Mouse (Mus musculus): ENCODE data around the gene Ddx58. TPM values are rescaled to one million over a fixed set of nuclear protein-coding genes. Genes with fewer than 3 reads are reported as not detected.

Gene Ddx58
- polyA plus RNA-seq, 2 experiments from 2014 or later = 81.4 to 82.3 TPM

DNA sequence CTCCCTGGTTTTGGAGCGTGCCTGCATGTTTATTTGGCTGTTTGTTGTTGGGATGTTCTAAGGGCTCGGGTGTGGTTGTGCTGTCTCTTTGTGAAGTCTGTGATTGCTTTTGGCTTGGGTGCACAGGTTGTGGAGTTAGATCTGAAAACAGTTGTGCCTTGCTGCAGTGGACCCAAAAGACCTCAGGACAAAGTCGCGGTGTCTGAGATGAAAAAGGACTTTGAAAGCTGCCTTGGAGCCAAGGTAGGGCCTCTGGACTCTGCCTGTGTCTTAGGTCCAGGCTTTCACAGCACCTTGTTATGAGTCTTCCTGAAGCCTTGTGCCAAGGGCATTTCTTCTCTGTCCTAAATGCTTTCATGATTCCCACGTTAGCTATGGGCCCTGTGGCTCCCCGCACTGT is 59.6 kb downstream of the Ddx58 start:
- no peak for ATAC-seq

DNA sequence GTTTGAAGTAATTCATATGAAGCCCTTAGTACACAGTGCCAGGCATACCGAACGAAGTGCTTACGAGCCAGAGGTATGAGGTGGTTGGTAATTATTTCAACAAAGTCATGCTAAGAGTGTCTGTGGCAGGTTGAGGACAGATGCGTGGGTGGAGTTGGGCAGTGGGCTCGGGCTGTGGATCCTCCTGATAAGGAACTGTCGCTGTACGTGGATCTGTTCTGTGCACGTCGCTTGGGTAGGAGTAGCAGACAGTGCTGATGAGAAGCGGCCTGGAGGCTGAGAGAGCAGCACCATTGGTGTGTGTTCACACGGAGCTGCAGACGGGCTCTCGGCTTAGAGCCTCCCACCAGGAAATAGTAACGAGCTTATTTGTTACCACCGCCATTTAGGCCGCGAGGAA is 61.0 kb downstream of the Ddx58 start:
- ATAC-seq = no peak

DNA sequence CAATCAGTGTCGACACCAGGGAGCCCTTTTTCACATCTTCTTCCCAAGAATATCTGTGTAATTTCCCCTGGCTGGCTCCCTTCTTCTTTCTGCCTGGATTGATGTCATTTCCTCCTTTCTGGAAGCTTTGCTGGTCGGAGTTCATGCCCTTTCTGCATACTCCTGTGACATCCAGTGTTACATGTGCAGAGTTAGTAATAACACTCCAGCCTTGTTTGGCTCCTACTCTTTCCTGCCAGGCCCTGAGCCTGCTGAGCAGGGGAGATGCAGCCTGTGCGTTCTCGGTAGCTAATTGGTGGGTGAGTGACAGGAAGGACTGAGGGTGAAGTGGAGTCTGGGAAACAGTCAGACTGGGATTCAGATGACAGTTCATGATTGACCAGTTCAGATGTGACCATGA is 65.3 kb downstream of the Ddx58 start:
- ATAC-seq = no peak

DNA sequence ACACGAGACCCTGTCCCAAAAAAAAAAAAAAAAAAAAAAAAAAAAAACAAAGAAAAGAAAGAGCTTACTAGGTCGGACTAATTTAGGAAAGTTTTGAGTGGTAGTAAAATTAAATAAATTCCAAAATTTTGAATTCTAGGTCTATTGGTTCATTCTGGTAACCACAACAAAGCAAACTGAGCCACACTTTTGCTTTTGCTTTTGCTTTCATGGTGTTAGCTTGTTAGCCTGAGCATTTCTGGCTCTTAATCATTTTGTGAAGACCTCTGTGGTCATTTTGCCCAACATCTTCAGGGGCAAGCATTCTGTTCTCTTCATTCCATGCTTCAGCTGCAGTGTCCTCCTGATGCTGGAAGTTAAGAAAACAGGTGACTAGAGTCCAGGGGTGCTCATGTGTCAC is 67.3 kb downstream of the Ddx58 start:
- peak; percentile 84 for ATAC-seq

DNA sequence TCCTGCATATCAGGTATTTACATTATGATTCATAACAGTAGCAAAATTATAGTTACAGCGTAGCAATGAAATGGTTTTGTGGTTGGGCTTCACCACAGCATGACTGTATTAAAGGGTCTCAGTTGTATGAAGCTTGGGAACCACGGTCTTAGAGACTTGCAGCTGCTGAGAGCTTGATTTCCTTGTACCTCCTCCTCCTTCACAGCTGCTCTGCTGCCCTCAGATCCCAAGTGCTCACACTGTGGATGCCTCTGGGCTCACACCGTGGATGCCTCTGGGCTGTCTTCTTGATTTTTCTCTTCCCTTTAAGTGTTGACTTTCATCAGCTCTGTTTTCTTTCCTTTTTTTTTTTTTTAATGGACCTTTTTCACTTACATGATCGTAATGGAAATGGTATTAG is 68.2 kb downstream of the Ddx58 start:
- no peak for ATAC-seq

DNA sequence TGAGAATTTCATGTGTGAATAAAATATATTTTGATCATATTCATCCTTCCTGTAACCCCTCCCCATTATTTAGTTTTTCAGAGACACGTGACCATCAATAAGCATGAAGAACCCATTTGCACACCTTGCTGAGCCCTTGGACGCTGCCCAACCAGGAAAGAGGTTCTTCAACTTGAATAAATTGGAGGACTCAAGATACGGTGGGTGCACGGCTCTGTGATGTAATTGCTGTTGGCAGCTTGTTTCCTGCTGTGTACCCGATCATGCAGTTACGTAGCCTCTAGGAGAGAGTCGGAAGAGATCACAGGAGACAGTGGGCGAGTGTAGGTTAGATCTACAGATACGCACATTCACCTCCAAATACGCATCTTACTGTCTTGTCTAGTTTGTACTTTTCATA is 76.0 kb downstream of the Ddx58 start:
- no peak for ATAC-seq

DNA sequence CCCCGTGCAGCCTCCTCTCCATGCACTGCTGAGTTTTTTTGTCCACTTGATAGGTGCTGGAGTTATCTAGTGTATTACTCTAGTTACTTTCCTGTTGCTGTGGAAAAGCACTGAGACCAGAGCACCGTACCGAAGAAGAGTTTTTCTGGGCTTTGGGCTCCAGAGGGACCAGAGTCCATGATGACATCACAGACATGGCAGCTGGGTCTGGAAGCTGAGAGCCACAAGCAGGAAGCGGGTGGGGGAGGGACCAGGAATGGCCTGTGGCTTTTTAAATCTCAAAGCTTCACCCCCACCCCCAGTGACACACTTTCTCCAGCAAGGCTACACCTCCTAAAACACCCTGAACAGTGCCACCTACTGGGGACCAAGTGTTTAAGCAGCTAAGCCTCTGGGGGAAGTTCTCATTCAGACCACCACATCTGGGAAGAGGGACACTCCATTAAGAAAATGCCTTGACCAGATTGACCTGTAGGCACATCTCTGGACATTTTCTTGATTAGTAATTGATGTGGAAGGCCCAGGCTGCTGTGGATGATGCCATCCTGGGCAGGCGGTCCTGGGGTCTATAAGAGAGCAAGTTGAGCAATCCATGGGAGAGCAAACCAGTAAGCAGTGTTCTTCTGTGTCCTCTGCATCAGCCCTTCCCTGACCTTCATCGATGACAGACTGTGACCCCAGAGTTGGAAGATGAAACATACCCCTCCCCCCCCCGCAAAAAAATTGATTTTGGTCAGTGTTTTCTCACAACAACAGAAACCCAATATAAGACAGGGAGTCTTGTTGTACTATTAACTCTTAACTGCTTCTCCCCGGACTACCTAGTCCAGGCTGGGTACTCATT is 78.8 kb downstream of the Ddx58 start:
- no peak for ATAC-seq

DNA sequence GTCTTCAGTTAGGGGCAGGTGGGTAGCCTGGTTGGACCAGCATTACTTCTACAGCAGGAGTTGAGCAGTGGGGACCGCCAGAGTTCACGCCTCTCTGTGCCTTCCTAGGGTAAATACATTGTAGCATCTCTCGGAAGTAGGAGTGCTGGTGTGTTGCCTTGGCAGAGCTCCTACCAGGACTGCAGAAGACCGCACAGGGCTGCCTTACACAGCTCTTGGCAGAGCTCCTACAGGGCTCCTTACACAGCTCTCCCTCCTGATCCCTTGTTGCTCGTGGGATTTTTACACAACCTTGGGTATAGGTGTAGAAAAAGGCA is 81.4 kb downstream of the Ddx58 start:
- ATAC-seq = no peak

DNA sequence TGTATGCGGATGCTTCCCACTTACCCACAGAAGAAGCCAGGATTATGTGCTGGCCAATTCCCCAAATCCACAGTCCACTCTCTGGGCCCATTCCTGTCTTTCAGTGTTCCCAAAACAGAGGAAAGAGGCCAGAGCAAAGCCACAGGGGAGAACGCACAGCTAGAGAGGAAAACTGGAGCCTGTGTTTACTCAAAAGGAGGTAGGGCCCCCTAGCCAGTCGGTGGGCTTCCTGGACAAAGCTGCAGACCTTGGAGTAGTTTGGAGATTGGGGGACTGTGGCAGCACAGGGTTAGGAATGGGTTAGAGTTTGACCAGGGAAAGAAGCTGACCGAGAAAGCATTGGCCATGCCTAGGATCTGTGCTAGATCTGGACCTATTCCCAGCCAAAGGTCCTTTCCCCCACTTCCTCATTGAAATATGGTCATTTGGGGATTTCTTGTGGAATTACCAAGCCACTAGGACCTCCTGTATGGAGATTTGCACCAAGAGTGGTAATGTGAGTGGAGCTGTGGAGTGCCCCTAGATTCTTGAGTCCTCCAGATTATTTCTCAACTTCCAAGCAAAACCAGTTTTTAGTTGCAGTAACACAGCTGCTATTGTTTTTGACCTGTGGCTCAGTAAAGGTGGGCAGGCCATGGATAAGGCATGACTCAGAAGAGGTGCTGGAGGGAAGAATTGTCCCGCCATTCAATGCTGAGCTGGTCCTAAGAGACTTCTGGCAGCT is 82.0 kb downstream of the Ddx58 start:
- no peak for ATAC-seq

DNA sequence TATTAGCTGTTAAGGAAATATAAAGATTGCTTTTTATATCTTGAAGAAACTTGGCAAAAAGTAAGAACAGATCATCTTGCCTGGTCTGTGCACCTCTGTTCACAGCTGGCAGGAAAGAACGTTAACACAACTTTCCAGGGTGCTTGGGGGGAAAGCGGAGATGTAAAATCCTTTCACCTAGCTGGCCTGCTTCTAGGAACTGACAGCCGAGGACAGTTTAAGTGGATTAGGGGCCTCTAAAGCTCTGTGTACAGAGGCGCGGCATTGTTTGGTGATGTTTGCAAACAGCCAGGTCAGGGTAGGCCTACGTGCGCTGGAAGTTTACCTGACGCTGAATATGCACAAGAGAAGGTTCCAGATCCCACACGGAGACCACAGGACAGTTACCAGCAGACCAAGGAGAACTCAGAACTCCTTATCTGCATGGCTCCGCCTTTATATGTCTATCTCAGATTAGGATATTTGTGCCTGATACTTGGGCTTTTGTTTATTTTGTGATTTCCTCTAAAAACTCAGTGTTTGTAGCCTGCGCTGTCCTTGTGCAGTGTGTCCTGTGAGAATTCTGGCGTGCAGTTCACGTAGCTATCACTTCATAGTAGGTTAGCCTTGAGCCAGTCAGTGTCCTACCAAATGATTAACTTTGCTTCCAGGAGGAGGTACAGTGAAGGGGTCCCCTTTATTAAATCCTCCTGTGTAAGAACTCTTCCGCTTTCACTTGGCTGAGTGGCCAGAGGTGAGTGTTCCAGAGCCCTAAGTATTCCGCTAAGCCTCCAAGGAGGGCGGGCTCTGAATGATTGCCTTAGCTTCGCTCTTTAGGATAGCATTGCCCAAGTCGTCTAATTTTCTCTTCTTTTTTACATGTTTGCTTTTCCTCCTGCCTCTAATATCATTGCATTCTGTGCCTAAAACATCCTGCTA is 82.8 kb downstream of the Ddx58 start:
- no peak for ATAC-seq

DNA sequence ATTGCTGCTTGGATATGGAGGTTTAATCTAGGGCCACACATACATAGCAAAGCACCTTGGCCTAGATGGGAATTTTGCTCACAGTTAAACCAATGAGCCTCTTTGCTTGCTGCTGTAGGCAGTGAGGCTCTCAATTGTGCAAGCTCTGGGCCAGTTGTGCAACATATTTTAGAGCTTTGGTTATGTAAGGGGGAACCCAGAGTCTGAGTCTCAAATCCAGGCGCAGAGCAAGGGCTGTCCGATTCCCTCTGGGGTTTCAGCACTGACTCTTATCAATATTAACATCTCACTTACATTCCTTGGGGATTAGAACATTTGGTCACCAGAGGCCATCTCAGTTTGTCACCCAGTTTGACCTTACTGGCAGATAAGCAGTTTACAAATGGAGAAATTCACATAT is 83.5 kb downstream of the Ddx58 start:
- ATAC-seq = no peak

DNA sequence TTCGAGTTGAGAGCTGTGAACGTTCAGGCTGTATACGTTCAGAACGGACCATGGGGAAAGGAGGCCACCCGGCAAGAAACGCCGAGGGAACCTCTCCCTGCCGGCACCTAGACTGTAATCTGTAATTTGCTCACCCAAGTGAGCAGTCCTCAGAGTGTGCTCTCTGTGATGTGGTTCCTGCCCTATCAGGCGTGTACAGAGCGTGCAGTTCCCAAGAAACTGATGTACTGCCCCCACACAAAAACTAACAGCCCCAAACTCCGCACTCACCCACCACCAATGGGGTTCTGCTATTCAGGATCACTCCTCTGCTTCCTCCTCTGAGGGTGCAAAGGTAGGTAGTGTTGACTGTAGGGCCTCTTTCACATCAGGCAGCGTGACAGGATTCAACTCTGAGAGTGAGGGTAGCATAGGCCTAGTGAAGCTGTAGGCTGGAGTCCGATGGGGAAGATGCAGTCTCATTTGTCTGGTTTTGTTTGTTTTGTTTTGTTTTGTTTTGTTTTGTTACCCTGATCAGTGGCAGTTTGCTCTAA is 84.1 kb downstream of the Ddx58 start:
- no peak for ATAC-seq

DNA sequence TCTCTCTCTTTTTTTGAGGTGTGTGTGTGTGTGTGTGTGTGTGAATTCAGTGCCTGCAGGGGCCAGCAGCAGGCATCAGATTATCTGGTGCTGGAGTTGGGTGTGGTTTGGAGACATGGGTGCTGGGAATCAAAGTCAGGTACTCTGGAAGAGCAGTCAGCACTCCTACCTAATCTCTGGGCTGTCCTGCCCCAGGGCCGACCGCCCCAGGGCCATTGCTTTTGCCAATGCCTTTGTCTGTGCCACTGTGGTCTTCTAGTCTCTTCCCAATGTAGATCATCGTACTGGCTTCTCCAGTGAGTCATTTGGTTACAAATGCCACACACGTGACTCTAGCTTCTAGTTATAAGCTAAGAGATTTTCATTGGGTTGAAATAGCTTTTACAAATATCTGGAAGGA is 84.9 kb downstream of the Ddx58 start:
- no peak for ATAC-seq

Other genes with a start within 250 kb of the Ddx58 start
- gene Aco1, start 96.7 kb downstream of the Ddx58 start, polyA plus RNA-seq (2017; shearing (Covaris generic)) = 10 to 100 TPM; 20.3 to 22.6 TPM
- gene Smim27, start 29.8 kb upstream of the Ddx58 start, polyA plus RNA-seq (2017; shearing (Covaris generic)) = 10 to 100 TPM; 19.7 to 75.0 TPM
- 10 to 100 TPM; 18.9 to 19.9 TPM for gene Topors, start 30.0 kb upstream of the Ddx58 start, polyA plus RNA-seq (2017; shearing (Covaris generic))
- 100 to 1,000 TPM; 142 to 147 TPM for gene Ndufb6, start 39.6 kb upstream of the Ddx58 start, polyA plus RNA-seq (2017; shearing (Covaris generic))
- gene Tmem215, start 232.4 kb upstream of the Ddx58 start, polyA plus RNA-seq (2017; shearing (Covaris generic)) = not detected